Mouse (Mus musculus): ENCODE measurements around the gene Setd6.
A peak's percentile ranks its signal among the peaks of the same experiment; 100 is the strongest.

Setd6 gene

GRCm38 (mm10) chr8:95715676-95716531 is at the start of gene Setd6:
TSS of gene Setd6 (plus strand) at chr8:95715881.
- DNase-seq (ENCODE audit: low read depth, low spot score) = peak; percentile 74

- no peak for DNase-seq (ENCODE audit: low read depth, low spot score)
Observed at GRCm38 (mm10) chr8:95668163-95668958, 47.3 kb upstream of the Setd6 start.

- DNase-seq (ENCODE audit: low read depth, low spot score) = no peak
Observed at GRCm38 (mm10) chr8:95669967-95670366, 45.7 kb upstream of the Setd6 start.

GRCm38 (mm10) chr8:95671861-95672260 is 43.8 kb upstream of the Setd6 start:
- DNase-seq (ENCODE audit: low read depth, low spot score) = no peak

- DNase-seq (ENCODE audit: low read depth, low spot score) = no peak
Observed at GRCm38 (mm10) chr8:95672811-95673210, 42.9 kb upstream of the Setd6 start.

GRCm38 (mm10) chr8:95676631-95677030 is 39.0 kb upstream of the Setd6 start, which contains the start of gene Ndrg4:
TSS of gene Ndrg4 (plus strand) at chr8:95676980.
- no peak for DNase-seq (ENCODE audit: low read depth, low spot score)

GRCm38 (mm10) chr8:95677591-95678023 is 38.1 kb upstream of the Setd6 start:
- DNase-seq (ENCODE audit: low read depth, low spot score) = no peak

- no peak for DNase-seq (ENCODE audit: low read depth, low spot score)
Observed at GRCm38 (mm10) chr8:95678024-95678611, 37.6 kb upstream of the Setd6 start.

- DNase-seq (ENCODE audit: low read depth, low spot score) = no peak
Observed at GRCm38 (mm10) chr8:95688073-95688672, 27.5 kb upstream of the Setd6 start.

GRCm38 (mm10) chr8:95690929-95691541 is 24.6 kb upstream of the Setd6 start:
- DNase-seq (ENCODE audit: low read depth, low spot score) = no peak

GRCm38 (mm10) chr8:95694631-95695030 is 21.1 kb upstream of the Setd6 start:
- no peak for DNase-seq (ENCODE audit: low read depth, low spot score)

GRCm38 (mm10) chr8:95696661-95697060 is 19.0 kb upstream of the Setd6 start:
- no peak for DNase-seq (ENCODE audit: low read depth, low spot score)

- DNase-seq (ENCODE audit: low read depth, low spot score) = no peak
Observed at GRCm38 (mm10) chr8:95697128-95697527, 18.6 kb upstream of the Setd6 start.

- DNase-seq (ENCODE audit: low read depth, low spot score) = no peak
Observed at GRCm38 (mm10) chr8:95698179-95698578, 17.5 kb upstream of the Setd6 start.

GRCm38 (mm10) chr8:95700282-95700681 is 15.4 kb upstream of the Setd6 start:
- DNase-seq (ENCODE audit: low read depth, low spot score) = no peak

GRCm38 (mm10) chr8:95701809-95702208 is 13.9 kb upstream of the Setd6 start:
- DNase-seq (ENCODE audit: low read depth, low spot score) = no peak

GRCm38 (mm10) chr8:95702480-95703446 is 12.9 kb upstream of the Setd6 start:
- DNase-seq (ENCODE audit: low read depth, low spot score) = no peak

GRCm38 (mm10) chr8:95703461-95704260 is 12.0 kb upstream of the Setd6 start:
- DNase-seq (ENCODE audit: low read depth, low spot score) = no peak

- no peak for DNase-seq (ENCODE audit: low read depth, low spot score)
Observed at GRCm38 (mm10) chr8:95704538-95704937, 11.1 kb upstream of the Setd6 start.

All from c-Kit-negative CD71-positive TER-119-positive erythroid progenitor cells, embryonic 14.5 days (primary cell).